Mouse (Mus musculus) bone marrow macrophage, adult 2 months (primary cell): Measurements from ENCODE around the gene B3galt5.

Source experiments
- CTCF ChIP-seq: IDR thresholded peaks from 2 replicates; pipeline ENCODE4 v1.5.1; 2012; ENCODE audit warnings: low read depth, mild to moderate bottlenecking, low read length, moderate library complexity
- POLR2A ChIP-seq: IDR thresholded peaks from 2 replicates; pipeline ENCODE4 v1.6.1; 2012; ENCODE audit warnings: mild to moderate bottlenecking, low read depth, low read length, borderline replicate concordance

- no peak for TF ChIP-seq POLR2A
- no peak for TF ChIP-seq CTCF
Measured at GRCm38 (mm10) chr16:96244496-96244895, 8.9 kb downstream of the B3galt5 start.
